Mouse (Mus musculus) retina, postnatal 1 day (tissue): ENCODE measurements around the gene Gm21739.
"Not testable (repeated sequence)": the region's sequence is repeated elsewhere in the genome, so short reads cannot be mapped to it uniquely, and the experiment has no call there.

Experiments
- DNase-seq: peaks from one replicate; pipeline ENCODE4 v3.0.0-alpha.2; 2012

The Gm21739 gene

DNA sequence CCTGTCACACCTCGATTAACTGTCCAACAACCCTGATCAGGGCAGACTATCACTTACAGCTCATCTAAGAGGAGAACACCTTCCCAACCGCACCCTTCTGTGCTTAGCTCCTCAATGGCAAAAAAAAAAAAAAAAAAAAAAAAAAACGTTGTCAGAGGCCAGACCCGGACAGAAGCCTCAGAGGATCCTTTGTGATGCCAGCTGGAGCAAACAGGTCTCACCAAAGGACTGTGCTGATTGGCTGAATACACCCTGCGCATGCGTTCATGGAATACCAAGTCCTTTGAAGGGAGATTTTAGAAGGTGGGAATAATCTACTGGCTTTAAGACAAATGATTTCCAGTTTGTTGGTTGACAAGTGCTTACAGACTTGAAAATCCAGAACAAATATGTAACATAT lies at the start of gene Gm21739:
Gene Gm21739 (minus strand): TSS at position 101 of the 400 bp plus-strand sequence.
- DNase-seq: not testable (repeated sequence)
